Mouse (Mus musculus): Measurements from ENCODE around the gene Atoh8. TPM values are rescaled to one million over a fixed set of nuclear protein-coding genes. Genes with fewer than 3 reads are reported as not detected.

Gene Atoh8
- polyA plus RNA-seq, 1 experiment from 2014 or later = 3.1 TPM

- Histone ChIP-seq H3K36me3 (ENCODE audit: control insufficient read depth, insufficient read depth, low read length) (no peaks in the 10 kb centered on the region), H3K4me1 (replicated peaks; ENCODE audit: control insufficient read depth, insufficient read depth, low read length) (peaks cover 49% of the 10 kb centered on the region), H3K27ac (ENCODE audit: low read depth, low read length) (no peak overlapping the region), H3K27me3 (replicated peaks; ENCODE audit: control insufficient read depth, insufficient read depth, low read length) (no peaks in the 10 kb centered on the region), H3K4me3 (ENCODE audit: low read depth, low read length) (no peak overlapping the region), H3K4me2 (no peak overlapping the region), H3K9ac (ENCODE audit: low read depth, low read length) (no peak overlapping the region), H3K9me3 (ENCODE audit: control insufficient read depth, low read length) (no peaks in the 10 kb centered on the region)
- ATAC-seq (replicated peaks; ENCODE audit: low FRiP score) (no peak), DNase-seq (ENCODE audit: low spot score) (no peak)
- WGBS = 46% methylated on average over 4 of the region's 4 CpGs
Observed at GRCm38 (mm10) chr6:72275527-72275926, 40.1 kb upstream of the Atoh8 start.

DNA sequence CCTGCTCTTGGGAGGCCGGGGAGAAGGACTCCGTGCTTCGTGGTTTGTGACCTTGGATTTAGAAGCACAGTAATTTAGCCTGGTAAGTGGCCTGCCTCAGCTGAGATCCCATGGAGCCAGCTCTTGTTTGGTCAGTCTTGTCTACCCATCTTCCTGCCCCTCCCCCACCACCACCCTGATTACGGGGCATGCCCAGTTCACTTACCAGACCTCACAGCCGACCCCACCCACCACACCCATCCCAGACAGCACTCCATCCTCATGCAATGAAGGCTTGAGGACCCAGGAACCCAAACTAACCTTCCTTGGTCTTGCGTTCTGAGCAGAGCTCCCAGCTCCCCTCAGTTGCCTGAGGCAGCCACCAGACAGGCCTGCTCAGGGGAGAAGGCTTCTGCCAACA is 37.8 kb upstream of the Atoh8 start:
- DNase-seq (ENCODE audit: low spot score) (no peak), ATAC-seq (replicated peaks; ENCODE audit: low FRiP score) (peak; percentile 51; the same call in 1 of the 2 replicates)

GRCm38 (mm10) chr6:72272161-72272696 is 36.9 kb upstream of the Atoh8 start:
- Histone ChIP-seq H3K4me2 (no peak overlapping the region), H3K27ac (ENCODE audit: low read depth, low read length) (no peak overlapping the region), H3K4me3 (ENCODE audit: low read depth, low read length) (no peak overlapping the region), H3K4me1 (replicated peaks; ENCODE audit: control insufficient read depth, insufficient read depth, low read length) (peaks cover 19% of the 10 kb centered on the region), H3K36me3 (ENCODE audit: control insufficient read depth, insufficient read depth, low read length) (no peaks in the 10 kb centered on the region), H3K9me3 (ENCODE audit: control insufficient read depth, low read length) (no peaks in the 10 kb centered on the region), H3K27me3 (replicated peaks; ENCODE audit: control insufficient read depth, insufficient read depth, low read length) (0 out of 2 replicates have a peak, but pooled peaks cover 4% of the 10 kb centered on the region), H3K9ac (ENCODE audit: low read depth, low read length) (no peak overlapping the region)
- WGBS = 76% methylated on average over 10 of the region's 10 CpGs
- ATAC-seq (replicated peaks; ENCODE audit: low FRiP score) (no peak), DNase-seq (ENCODE audit: low spot score) (no peak)

More for the DNA sequence above, 37.8 kb upstream of the Atoh8 start:
- Histone ChIP-seq H3K9ac (ENCODE audit: low read depth, low read length) (no peak overlapping the region), H3K4me2 (peak overlapping the region; percentile 6; the same call in 1 of the 2 replicates), H3K36me3 (ENCODE audit: control insufficient read depth, insufficient read depth, low read length) (no peaks in the 10 kb centered on the region), H3K4me1 (replicated peaks; ENCODE audit: control insufficient read depth, insufficient read depth, low read length) (peaks cover 27% of the 10 kb centered on the region), H3K27me3 (replicated peaks; ENCODE audit: control insufficient read depth, insufficient read depth, low read length) (0 out of 2 replicates have a peak, but pooled peaks cover 4% of the 10 kb centered on the region), H3K27ac (ENCODE audit: low read depth, low read length) (no peak overlapping the region), H3K4me3 (ENCODE audit: low read depth, low read length) (no peak overlapping the region), H3K9me3 (ENCODE audit: control insufficient read depth, low read length) (no peaks in the 10 kb centered on the region)
- WGBS = 53% methylated on average over 6 of the region's 6 CpGs

DNA sequence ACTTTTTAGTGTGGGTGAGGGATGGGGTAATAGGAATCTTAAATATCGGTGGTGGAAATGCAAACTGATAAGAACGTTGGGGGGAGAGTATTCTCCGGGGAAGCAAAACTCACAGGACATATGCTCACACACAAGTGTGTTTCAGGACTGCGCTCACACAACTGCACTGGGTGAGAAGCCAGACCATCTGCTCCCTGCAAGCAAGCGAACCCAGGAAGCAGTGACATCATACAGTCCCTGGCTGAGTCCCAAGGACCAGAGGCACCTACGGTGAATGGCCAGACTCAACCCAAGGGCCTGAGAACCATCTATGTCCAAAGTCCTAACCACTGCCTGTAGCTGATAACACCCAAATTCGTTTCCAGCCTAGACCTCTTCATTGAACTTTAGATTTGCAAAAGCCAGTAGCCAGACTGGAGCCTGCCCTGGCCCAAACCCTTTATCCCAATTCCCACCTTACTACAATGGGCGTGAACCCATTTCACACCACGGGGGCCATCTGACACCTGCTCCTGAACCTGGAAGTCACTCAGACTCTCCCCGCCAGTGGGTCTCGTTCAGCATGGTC is 35.7 kb upstream of the Atoh8 start:
- no peak overlapping the region for H3K4me2 ChIP-seq
- no peaks in the 10 kb centered on the region for H3K36me3 ChIP-seq (ENCODE audit: control insufficient read depth, insufficient read depth, low read length)
- peaks cover 16% of the 10 kb centered on the region for H3K4me1 ChIP-seq (replicated peaks; ENCODE audit: control insufficient read depth, insufficient read depth, low read length)
- H3K9ac ChIP-seq (ENCODE audit: low read depth, low read length) = no peak overlapping the region
- ATAC-seq (replicated peaks; ENCODE audit: low FRiP score) = no peak
- 65% methylated on average over 11 of the region's 11 CpGs for WGBS
- no peak overlapping the region for H3K27ac ChIP-seq (ENCODE audit: low read depth, low read length)
- no peak overlapping the region for H3K4me3 ChIP-seq (ENCODE audit: low read depth, low read length)
- no peaks in the 10 kb centered on the region for H3K9me3 ChIP-seq (ENCODE audit: control insufficient read depth, low read length)
- peaks cover 7% of the 10 kb centered on the region; the same call in 1 of the 2 replicates for H3K27me3 ChIP-seq (replicated peaks; ENCODE audit: control insufficient read depth, insufficient read depth, low read length)
- no peak for DNase-seq (ENCODE audit: low spot score)

- DNase-seq (ENCODE audit: low spot score) = no peak
- no peak overlapping the region for H3K4me2 ChIP-seq
- H3K9me3 ChIP-seq (ENCODE audit: control insufficient read depth, low read length) = no peaks in the 10 kb centered on the region
- H3K27me3 ChIP-seq (replicated peaks; ENCODE audit: control insufficient read depth, insufficient read depth, low read length) = peaks cover 11% of the 10 kb centered on the region; the same call in 1 of the 2 replicates
- H3K4me3 ChIP-seq (ENCODE audit: low read depth, low read length) = no peak overlapping the region
- 77% methylated on average over 5 of the region's 5 CpGs for WGBS
- no peak for ATAC-seq (replicated peaks; ENCODE audit: low FRiP score)
- H3K4me1 ChIP-seq (replicated peaks; ENCODE audit: control insufficient read depth, insufficient read depth, low read length) = peaks cover 16% of the 10 kb centered on the region
- H3K36me3 ChIP-seq (ENCODE audit: control insufficient read depth, insufficient read depth, low read length) = no peaks in the 10 kb centered on the region
- H3K27ac ChIP-seq (ENCODE audit: low read depth, low read length) = no peak overlapping the region
- no peak overlapping the region for H3K9ac ChIP-seq (ENCODE audit: low read depth, low read length)
Observed at GRCm38 (mm10) chr6:72270258-72270657, 34.9 kb upstream of the Atoh8 start.

DNA sequence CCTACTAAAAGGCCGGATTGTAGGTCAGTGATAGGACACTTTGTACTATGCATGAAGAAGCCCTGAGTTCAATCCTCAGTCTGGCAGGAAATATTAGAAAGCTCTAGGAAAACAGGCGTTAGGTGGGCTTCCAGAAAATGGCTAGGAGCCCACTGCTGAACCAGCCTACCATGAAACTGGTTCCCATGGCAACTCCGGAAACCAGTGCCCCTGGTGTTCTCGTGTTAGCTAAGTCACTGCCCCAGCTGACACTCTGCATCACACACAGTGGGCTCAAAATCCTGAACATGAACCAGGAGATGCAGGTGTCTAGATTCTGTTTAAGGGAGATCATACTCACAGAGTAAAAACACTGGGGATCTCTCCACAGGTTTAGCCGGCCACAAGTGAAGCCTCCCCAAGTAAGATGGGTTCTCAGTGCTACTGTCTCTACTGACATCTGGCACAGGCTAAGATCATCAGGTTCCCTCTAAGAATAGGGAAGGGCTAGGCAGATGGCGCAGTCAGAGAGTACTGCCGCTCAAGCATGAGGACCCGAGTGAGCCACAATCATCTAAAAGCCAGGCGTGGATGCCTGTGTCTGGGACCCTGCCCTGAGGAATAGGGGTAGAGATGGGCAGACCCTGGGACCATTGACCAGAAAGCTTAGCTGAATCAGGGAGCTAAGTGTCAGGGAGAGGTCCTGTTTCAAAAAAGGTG is 32.9 kb upstream of the Atoh8 start:
- no peak overlapping the region for H3K4me2 ChIP-seq
- no peak overlapping the region for H3K9ac ChIP-seq (ENCODE audit: low read depth, low read length)
- DNase-seq (ENCODE audit: low spot score) (no peak), ATAC-seq (replicated peaks; ENCODE audit: low FRiP score) (no peak)
- H3K27ac ChIP-seq (ENCODE audit: low read depth, low read length) = no peak overlapping the region
- 74% methylated on average over 9 of the region's 9 CpGs for WGBS
- H3K27me3 ChIP-seq (replicated peaks; ENCODE audit: control insufficient read depth, insufficient read depth, low read length) = peaks cover 15% of the 10 kb centered on the region; the same call in 1 of the 2 replicates
- no peak overlapping the region for H3K4me3 ChIP-seq (ENCODE audit: low read depth, low read length)
- peaks cover 15% of the 10 kb centered on the region for H3K4me1 ChIP-seq (replicated peaks; ENCODE audit: control insufficient read depth, insufficient read depth, low read length)
- H3K9me3 ChIP-seq (ENCODE audit: control insufficient read depth, low read length) = no peaks in the 10 kb centered on the region
- no peaks in the 10 kb centered on the region for H3K36me3 ChIP-seq (ENCODE audit: control insufficient read depth, insufficient read depth, low read length)

DNA sequence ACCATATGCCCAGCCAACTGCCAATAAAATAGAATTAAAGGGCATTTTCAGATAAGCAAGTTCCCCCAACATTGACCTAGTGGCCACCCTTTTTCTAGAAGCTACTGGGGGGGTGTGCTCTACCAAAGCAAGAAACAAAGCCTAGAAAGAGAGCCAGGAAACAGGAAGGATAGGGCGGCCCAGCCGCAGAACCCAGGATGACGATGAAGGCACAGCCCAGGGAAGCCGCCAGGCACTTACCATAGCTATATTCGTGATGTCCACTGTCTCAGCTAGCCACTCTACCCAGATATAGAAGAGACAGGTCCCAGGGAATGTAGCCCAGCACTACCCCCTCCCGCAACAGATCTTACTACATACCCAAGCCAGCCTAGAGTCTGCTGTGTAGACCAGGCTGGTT is 30.3 kb upstream of the Atoh8 start:
- ATAC-seq (replicated peaks; ENCODE audit: low FRiP score) (0 out of 2 replicates have a peak, but pooled peaks have one; percentile 35), DNase-seq (ENCODE audit: low spot score) (no peak)
- 43% methylated on average over 6 of the region's 6 CpGs for WGBS
- Histone ChIP-seq H3K9ac (ENCODE audit: low read depth, low read length) (no peak overlapping the region), H3K4me2 (no peak overlapping the region), H3K27me3 (replicated peaks; ENCODE audit: control insufficient read depth, insufficient read depth, low read length) (peaks cover 15% of the 10 kb centered on the region), H3K4me3 (ENCODE audit: low read depth, low read length) (no peak overlapping the region), H3K9me3 (ENCODE audit: control insufficient read depth, low read length) (no peaks in the 10 kb centered on the region), H3K27ac (ENCODE audit: low read depth, low read length) (no peak overlapping the region), H3K36me3 (ENCODE audit: control insufficient read depth, insufficient read depth, low read length) (no peaks in the 10 kb centered on the region), H3K4me1 (replicated peaks; ENCODE audit: control insufficient read depth, insufficient read depth, low read length) (peaks cover 3% of the 10 kb centered on the region; the same call in 1 of the 2 replicates)

GRCm38 (mm10) chr6:72263679-72264265 is 28.4 kb upstream of the Atoh8 start:
- Histone ChIP-seq H3K4me2 (no peak overlapping the region), H3K27me3 (replicated peaks; ENCODE audit: control insufficient read depth, insufficient read depth, low read length) (peaks cover 18% of the 10 kb centered on the region), H3K4me1 (replicated peaks; ENCODE audit: control insufficient read depth, insufficient read depth, low read length) (peaks cover 3% of the 10 kb centered on the region; the same call in 1 of the 2 replicates), H3K9me3 (ENCODE audit: control insufficient read depth, low read length) (no peaks in the 10 kb centered on the region), H3K9ac (ENCODE audit: low read depth, low read length) (no peak overlapping the region), H3K36me3 (ENCODE audit: control insufficient read depth, insufficient read depth, low read length) (no peaks in the 10 kb centered on the region), H3K4me3 (ENCODE audit: low read depth, low read length) (no peak overlapping the region), H3K27ac (ENCODE audit: low read depth, low read length) (no peak overlapping the region)
- WGBS = 62% methylated on average over 5 of the region's 5 CpGs
- no peak for DNase-seq (ENCODE audit: low spot score)
- no peak for ATAC-seq (replicated peaks; ENCODE audit: low FRiP score)
